Mouse (Mus musculus) splenic B cell, adult 2 months (primary cell): ENCODE data around the gene Adcy9.
A peak's percentile ranks its signal among the peaks of the same experiment; 100 is the strongest.

Experiments
- DNase-seq: peaks from one replicate; pipeline ENCODE4 v3.0.0-alpha.2; 2011; ENCODE audit warnings: low read depth, low spot score
- H3K27me3 ChIP-seq: 2 replicates; pipeline ENCODE4 v1.6.1; 2012; ENCODE audit warnings: mild to moderate bottlenecking, low read length, moderate library complexity, mixed read lengths; ENCODE audit not compliant: control insufficient read depth, poor library complexity, insufficient read depth, severe bottlenecking
- H3K36me3 ChIP-seq: 2 replicates; pipeline ENCODE4 v1.6.1; 2012; ENCODE audit warnings: mild to moderate bottlenecking, low read length, moderate library complexity, mixed read lengths; ENCODE audit not compliant: control insufficient read depth, poor library complexity, insufficient read depth, severe bottlenecking

Adcy9 gene

DNA sequence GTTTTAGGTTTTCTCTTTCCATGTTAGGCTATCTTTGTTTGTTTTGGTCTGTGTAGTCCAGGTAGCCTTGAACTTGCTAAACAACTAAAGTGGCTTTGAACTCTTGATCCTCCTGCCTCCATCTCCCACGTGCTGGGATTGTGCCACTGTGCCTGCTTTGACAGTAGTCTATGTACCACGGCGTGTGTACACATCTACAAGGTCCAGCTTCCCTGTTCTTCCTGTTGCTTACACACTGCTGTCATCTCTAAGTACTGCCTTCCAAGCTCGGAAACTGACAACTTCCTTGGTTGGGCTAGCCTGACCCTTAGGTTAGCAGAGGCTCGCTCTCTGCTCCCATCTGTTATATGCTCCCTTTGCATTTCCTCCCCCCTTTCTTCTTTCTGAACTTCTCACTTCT is 116.7 kb downstream of the Adcy9 start:
- no peak for DNase-seq
- Histone ChIP-seq H3K27me3 (no peaks in the 10 kb centered on the region), H3K36me3 (no peaks in the 10 kb centered on the region)

DNA sequence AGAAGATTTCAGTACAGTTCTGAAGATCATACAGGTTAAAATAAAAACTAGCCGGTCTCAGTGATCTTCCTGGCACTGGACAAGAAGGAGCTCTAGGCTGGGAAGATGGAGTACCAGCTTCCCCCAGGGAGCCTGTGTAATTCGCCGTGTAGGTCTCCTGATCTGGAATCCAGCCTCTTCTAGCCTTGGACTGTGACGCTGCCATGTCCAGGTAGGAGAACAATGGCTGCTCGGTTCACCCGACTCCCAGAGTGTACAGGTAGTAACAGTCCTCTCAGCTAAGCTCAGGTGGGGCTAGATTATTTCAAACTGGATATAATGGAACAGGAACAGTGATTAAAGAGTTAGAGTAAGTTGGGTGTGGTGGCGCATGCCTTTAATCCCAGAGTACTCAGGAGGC is 120.0 kb downstream of the Adcy9 start:
- no peaks in the 10 kb centered on the region for H3K27me3 ChIP-seq
- H3K36me3 ChIP-seq, result no peaks in the 10 kb centered on the region
- DNase-seq, result no peak

DNA sequence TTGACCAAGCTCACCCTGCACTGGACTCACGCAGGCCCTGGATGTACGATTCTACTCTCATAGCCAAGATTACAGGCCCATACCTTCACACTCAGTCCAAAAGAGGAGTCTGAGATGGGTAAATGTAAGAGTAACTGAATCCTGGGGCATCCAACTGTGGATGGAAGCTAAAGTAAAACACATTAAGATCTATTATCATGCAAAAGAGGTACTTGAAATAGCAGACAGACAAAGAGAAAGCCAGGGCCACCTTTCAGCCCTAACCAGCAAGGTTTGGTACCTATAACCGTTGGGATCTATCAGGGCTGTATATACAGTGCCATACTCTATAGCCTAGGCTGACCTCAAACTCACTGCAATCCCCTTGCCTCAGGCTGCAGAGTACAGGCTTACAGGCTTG is 127.0 kb downstream of the Adcy9 start:
- H3K27me3 ChIP-seq, result no peaks in the 10 kb centered on the region
- no peaks in the 10 kb centered on the region for H3K36me3 ChIP-seq
- no peak for DNase-seq

DNA sequence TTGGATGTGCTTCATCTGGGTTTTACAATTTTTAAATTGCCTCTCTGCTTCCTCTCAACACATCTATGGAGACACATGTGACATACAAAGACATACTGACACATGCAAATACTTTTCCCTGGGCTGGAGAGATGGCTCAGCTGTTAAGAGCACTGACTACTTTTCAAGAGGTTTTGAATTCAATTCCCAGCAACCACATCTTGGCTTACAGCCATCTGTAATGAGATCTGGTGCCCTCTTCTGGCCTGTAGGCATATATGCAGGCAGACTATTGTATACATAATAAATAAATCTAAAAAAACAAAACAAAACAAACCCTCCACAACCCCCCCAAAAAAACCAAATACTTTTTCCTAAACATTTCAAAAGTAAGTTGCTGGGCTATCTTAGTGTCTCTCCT is 130.8 kb downstream of the Adcy9 start:
- no peaks in the 10 kb centered on the region for H3K27me3 ChIP-seq
- no peaks in the 10 kb centered on the region for H3K36me3 ChIP-seq
- DNase-seq, result peak; percentile 32

DNA sequence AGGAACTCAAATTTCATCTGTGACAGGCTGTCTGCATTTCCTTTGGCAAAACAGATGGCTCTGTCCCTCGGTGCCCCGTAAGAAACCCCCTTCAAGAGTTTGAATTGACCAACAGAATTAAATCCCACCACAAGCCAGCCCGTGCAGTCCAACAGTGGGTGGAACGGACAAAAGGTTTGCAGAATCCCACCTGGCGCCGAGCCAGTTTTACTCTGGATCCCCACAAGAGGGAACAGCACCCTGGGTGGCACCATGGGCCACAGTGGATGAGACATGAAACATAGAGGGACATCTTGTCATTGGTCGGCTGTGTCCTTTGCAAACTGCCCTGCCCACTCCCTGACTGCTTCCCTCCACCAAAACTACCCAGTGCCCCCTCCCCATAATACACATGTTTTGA is 133.7 kb downstream of the Adcy9 start:
- DNase-seq, result no peak
- H3K27me3 ChIP-seq, result no peaks in the 10 kb centered on the region
- no peaks in the 10 kb centered on the region for H3K36me3 ChIP-seq

DNA sequence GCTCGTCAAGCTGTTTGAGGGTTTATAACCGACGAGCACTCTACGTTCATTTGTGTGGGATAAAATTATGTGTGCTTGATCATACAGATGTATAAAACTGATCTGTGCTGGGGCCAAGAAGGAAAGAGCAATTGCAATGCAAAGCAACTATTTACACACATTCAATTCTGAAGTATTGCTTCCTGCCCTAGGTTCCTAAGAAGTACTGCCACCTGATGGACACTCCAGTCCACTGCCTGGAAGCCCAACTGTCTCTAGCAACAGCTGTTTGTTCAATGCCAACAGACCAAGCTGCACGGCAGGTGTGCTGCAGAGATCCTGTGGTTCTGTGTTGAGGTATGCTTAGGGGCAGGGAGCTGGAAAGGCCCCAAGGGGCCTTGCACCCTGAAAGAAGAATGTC is 135.0 kb downstream of the Adcy9 start:
- H3K27me3 ChIP-seq, result no peaks in the 10 kb centered on the region
- H3K36me3 ChIP-seq, result no peaks in the 10 kb centered on the region
- DNase-seq, result peak; percentile 47

DNA sequence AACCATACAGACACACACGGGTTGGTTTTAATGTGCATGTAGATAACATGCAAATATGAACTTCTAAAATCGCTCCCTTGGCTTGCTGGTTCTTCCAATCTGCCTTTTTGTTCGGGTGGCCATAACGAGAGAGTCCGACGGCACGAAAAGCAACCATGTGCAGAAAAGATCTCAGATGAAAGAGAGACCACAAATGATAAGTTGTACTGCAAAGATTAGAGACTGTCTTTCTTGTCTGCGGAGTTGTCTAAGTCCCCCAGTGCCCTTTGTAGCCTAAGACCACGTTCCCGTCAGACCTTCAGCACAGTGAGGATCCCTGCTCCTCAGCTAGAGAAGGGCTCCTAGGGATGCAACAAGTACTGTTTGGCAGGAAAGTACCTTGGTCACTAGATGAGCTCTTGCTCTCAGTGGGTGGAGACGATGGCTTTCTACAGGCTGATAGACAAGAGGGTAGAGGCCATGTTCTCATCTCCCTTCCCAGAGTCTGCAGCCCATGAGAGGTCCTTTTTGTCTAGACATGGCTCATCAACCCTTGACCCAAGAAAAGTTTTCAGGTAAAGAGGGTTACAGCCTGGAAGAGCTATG is 136.9 kb downstream of the Adcy9 start:
- Histone ChIP-seq H3K36me3 (no peaks in the 10 kb centered on the region), H3K27me3 (no peaks in the 10 kb centered on the region)
- no peak for DNase-seq

DNA sequence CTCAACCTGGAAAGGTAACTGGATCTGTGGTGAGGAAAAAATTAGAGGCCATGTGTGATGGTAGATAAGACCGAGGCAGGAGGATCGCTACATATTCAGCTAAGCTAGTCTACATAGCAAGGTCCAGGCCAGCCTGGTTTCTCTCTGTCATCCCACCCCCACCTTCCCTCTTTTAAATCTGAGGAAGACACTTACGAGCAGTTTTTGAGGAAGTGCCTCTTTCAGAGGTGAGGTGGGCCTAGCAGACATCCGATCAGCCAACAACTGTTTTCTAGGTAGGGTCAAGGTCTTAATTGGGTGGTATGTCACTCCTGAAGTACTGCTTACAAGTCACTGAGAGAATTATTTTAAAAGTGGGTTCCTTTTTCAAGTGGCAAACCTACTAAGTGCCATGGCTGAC is 138.8 kb downstream of the Adcy9 start:
- H3K27me3 ChIP-seq, result no peaks in the 10 kb centered on the region
- DNase-seq, result no peak
- no peaks in the 10 kb centered on the region for H3K36me3 ChIP-seq

DNA sequence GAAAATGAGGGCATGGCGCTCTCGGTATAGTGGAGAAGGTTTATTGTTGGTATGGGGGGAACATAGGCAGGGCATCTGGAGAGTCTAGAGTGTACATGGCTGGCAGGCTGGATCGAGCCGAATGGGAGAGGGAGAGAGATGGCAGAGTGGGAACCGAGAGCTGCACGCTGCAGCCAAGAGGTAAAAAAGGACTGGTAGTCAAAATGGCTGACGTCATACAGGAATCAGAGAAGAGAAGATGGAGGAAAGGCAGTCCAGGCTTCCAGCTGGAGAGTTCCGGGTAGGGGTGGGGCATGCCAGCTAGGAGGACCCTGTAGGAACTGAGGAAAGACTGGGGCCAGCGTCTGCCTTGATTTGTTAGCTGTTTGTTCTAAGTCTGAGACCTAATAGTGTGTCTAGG is 139.3 kb downstream of the Adcy9 start:
- no peak for DNase-seq
- Histone ChIP-seq H3K36me3 (no peaks in the 10 kb centered on the region), H3K27me3 (no peaks in the 10 kb centered on the region)

DNA sequence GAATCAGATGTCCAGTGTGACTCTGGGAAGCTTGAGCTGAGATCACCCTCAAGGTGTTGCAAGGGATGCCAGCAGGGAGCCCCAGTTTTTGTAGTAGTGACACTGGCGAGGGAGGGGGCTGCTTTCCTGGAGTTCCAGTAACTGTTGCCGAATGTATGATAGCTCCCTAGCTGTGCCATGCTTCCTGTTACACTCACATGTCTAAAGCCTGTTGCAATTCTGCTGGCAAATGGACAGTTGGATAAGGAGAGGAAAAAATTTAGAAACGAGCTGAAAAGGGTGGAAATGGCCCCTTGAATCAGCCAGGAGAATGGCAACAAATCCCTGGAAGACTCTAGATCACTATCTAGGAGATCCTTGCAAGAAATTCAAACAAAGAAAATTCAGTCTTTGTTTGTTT is 140.7 kb downstream of the Adcy9 start:
- no peak for DNase-seq
- no peaks in the 10 kb centered on the region for H3K27me3 ChIP-seq
- H3K36me3 ChIP-seq, result no peaks in the 10 kb centered on the region

DNA sequence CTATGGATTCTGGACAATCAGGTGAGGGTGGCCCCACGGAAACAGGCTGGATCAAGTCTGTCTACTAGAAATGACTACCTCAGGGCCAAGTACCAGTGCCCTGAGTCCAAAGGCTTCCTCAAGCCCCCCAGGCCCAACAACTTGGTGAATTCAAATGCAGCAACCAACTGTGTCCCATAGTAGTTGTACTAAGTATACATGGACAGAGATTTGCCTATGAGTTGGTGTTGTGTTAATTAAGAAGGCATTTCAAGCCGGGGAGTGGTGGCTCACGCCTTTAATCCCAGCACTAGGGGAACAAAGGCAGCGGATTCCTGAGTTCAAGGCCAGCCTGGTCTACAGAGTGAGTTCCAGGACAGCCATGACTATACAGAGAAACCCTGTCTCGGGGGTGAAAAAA is 143.7 kb downstream of the Adcy9 start:
- DNase-seq, result no peak
- H3K36me3 ChIP-seq, result no peaks in the 10 kb centered on the region
- no peaks in the 10 kb centered on the region for H3K27me3 ChIP-seq

DNA sequence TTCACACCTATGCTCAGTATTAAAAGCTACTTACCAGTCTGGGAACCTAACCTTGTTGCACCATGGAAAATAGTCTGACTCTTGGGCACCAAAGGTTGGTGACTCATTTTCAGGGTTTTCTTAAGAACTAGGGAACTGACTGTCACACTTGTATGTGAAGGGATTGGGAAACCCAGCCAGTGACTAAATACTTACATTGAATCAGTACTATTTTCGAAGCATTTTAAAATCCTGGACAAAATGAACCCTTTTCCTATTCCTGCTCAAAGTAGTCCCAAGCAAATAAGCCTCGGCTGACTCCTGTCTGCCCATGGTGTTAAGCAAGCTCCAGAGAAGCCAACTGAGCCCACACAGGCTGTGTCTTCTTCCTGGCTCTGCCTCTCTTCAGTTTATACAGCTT is 144.1 kb downstream of the Adcy9 start:
- no peaks in the 10 kb centered on the region for H3K27me3 ChIP-seq
- no peaks in the 10 kb centered on the region for H3K36me3 ChIP-seq
- DNase-seq, result no peak

DNA sequence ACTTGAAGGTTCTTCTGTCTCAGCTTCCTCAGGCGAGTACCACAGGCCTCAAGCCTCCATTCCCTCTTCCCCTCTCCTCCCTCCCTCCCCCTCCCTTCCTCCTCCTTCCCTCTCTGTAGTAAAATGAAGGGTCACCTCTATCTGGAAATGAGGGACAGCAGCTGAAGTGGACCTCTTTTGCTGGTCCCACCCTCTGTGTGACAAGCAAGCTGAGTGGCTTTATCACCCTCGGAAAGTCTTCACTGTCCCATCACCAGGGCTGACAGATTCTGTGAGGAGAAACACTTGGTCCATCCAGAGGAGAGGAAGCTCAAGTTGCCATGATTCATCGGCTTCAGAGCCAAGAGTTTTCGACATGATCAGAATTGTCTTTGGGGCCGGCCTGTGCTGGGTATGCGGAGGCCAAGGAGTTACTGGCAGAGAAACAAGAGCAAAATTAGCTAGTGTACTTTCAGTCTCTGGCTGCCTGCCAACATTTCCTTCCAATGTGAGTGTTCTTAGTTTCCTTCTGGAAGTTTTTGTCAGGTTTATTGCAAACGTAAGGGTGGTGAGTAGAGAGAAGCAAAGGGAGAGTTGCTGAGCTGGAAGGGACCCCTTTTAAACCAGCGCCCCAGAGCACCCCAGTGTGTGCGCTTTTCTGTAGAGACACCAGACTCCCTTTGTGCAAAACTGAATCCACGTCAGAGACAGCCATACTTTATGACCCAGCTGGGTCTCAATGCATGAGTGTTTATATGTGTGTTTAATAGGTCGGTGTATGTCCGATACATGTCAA is 146.4 kb downstream of the Adcy9 start:
- no peaks in the 10 kb centered on the region for H3K36me3 ChIP-seq
- DNase-seq, result no peak
- H3K27me3 ChIP-seq, result no peaks in the 10 kb centered on the region

DNA sequence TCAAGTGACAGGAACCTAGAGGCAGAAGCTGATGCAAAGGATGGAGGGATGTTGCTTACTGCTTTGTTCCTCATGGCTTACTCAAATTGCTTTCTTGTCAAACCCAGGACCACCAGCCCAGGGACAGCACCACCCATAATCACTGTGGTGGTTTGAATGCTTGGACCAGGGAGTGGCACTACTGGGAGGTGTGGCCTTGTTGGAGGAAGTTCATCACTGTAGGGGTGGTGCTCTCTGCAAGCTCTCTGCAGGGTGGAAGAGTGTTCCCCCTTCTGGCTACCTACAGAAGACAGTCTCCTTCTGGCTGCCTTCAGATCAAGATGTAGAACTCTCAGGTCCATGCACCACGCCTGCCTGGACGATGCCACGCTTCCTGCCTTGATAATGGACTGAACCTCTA is 148.0 kb downstream of the Adcy9 start:
- DNase-seq, result peak; percentile 36
- H3K27me3 ChIP-seq, result no peaks in the 10 kb centered on the region
- H3K36me3 ChIP-seq, result no peaks in the 10 kb centered on the region

DNA sequence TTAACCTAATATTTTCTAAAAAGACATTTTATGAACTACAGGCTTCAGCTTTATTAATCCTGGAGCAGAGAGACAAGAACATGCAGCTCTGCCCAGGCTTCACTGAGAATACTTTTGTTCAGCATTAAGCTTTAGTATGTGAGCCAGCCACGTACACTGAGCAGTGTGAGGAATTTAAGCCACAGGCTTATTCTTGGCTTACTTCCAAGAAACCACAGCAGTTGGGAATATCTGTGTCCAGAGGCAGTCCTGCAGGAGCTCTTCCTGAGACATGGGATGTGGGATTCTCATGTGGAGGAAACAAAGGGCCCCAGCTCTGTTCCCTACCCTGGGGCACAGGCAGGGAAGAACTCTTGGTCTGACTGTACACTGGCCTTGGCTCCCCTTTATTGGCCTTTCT is 149.4 kb downstream of the Adcy9 start:
- Histone ChIP-seq H3K27me3 (no peaks in the 10 kb centered on the region), H3K36me3 (no peaks in the 10 kb centered on the region)
- no peak for DNase-seq
